Mouse (Mus musculus): ENCODE measurements around the gene Vmn1r41.

Vmn1r41 gene

DNA sequence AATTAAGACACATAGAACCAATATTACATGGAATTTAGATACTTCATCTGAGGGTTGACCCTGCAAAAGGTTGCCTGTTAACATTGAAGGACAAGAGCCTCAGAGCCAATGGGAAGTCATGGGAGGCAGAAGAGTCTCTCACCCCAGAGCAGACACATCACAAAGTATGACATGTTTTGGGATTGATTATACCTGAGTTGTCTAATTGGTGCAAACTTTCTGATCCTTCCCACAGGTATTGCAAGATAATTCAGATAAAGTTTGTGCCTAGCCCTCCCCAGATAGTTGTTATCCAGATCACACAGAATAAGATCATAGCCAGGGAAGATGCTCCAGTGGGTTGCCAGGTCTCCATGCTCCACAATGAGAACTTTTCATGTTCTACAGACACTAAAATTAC lies at the start of gene Vmn1r41:
Gene Vmn1r41 (plus strand): TSS at position 301 of the 400 bp plus-strand sequence.
- DNase-seq (ENCODE audit: low spot score in 2 of 2): no peak

DNA sequence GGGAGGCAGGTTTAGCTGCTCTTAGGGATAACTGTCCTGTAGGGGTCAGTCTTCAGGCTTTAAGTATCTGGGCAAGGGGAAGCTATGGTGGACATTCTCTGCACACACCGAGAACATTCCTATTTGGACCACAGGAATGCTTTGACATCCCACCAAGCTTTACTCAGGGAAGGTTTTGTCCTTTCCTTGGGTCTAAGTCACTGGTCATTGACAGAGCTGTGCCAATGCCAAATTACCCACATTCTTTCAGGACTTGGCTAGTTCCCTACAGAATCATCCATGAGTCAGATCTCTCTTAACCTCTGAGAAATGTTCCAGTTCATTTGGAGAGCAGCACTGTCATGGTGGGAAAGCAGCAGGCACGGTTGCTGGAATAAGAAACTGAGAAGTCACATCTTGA lies 33.9 kb upstream of the Vmn1r41 start:
- no peak for DNase-seq (ENCODE audit: low spot score in 2 of 2)

DNA sequence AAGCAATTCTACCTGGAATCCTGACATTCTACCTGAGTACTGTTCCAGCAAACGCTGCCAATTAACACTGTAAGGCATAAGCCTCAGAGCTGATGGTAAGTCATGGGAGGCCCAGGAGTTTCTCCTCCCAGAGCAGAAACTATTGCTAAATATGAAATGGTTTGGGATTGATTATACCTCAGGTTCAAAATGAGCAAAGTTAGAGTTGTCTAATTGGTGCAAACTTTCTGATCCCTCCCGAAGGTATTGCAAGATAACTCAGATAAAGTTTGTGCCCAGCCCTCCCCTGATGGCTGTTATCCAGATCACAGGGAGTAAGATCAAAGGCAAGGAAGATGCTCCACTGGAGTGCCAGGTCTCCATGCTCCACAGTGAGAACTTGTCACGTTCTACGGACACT lies 33.3 kb upstream of the Vmn1r41 start, which contains the start of gene Vmn1r40:
Gene Vmn1r40 (plus strand): TSS at position 301 of the 400 bp plus-strand sequence.
- DNase-seq (ENCODE audit: low spot score in 2 of 2): no peak

DNA sequence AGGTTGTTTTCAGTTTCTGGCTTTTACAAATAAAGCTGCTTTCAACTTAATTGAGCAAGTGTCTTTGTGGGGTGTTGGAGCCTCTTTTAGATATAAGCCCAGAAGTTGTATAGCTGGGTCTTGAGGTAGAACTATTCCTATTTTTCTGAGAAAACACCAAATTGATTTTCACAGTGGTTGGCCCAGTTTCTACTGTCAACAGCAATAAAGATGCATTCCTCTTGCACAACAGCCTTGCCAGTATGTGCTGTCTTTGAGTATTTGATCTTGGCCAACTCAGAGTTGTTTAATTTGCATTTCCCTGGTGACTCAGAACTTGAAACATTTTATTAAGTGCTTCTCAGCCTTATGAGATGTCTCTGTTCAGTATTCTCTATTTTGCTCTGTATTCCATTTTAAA lies 22.5 kb upstream of the Vmn1r41 start:
- no peak for DNase-seq (ENCODE audit: low spot score in 2 of 2)

DNA sequence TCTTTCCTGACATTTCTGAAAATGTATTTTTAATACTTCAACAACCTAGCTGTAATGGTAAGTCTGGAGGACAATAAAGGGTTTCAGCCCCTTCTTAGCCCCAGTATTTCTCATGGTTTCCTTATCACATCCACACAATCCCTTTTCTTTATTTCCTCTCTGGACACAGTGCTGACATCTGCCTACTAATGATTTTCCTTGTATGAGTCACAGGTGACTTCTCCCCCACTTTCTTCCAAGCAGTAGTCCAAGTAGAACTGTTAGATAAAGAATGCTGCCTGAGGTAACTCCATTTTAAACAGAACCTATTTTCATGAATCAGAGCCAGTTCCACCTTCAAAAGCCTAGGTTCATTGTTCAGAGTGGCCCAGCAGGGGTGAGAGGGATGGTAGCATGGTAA lies 2.2 kb downstream of the Vmn1r41 start:
- no peak for DNase-seq (ENCODE audit: low spot score in 2 of 2)

DNA sequence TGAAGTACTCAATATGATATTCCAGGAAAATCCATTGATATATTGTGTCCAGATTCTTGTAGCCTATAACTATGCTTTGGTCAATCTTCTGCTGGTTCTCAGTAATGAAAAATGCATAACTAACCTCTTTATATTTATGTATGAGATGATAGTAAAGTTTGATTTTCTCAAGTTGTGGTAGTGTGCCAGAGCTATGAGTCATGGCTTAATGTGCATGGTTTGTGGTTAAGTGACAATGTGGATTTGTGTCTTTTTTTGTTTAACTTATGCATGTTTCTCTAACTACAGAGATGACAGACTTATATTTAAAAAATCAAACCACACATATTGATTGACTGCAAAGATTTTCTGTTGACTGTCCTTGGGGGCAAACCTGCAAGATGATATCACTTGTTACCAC lies 49.7 kb downstream of the Vmn1r41 start:
- DNase-seq (ENCODE audit: low spot score in 2 of 2): no peak

Measured in cerebellum, postnatal 4 days (tissue).